Mouse (Mus musculus): Measurements from ENCODE around the gene Foxred1. TPM values are rescaled to one million over a fixed set of nuclear protein-coding genes. Genes with fewer than 3 reads are reported as not detected.
A peak's percentile ranks its signal among the peaks of the same experiment; 100 is the strongest.

Foxred1 gene
- polyA plus RNA-seq, 1 experiment from 2014 or later, result 62.2 TPM

- no peaks in the 10 kb centered on the region for H3K9me3 ChIP-seq (replicated peaks)
- H3K9ac ChIP-seq, result no peak overlapping the region
- peak; percentile 57; the same call in 1 of the 2 replicates for ATAC-seq (ENCODE audit: insufficient number of reproducible peaks, low FRiP score)
- H3K36me3 ChIP-seq, result peaks cover 22% of the 10 kb centered on the region
- H3K4me2 ChIP-seq, result no peak overlapping the region
- no peak overlapping the region for H3K27ac ChIP-seq (ENCODE audit: poor library complexity, severe bottlenecking)
- 29% methylated on average over 3 of the region's 3 CpGs for whole genome bisulfite sequencing
- no peaks in the 10 kb centered on the region for H3K4me1 ChIP-seq (replicated peaks)
- no peak overlapping the region for H3K4me3 ChIP-seq
- H3K27me3 ChIP-seq (replicated peaks), result no peaks in the 10 kb centered on the region
Measured at GRCm38 (mm10) chr9:35166144-35166797, 44.6 kb downstream of the Foxred1 start.

- ATAC-seq (ENCODE audit: insufficient number of reproducible peaks, low FRiP score), result no peak
- Histone ChIP-seq H3K27me3 (replicated peaks) (no peaks in the 10 kb centered on the region), H3K9ac (no peak overlapping the region), H3K9me3 (replicated peaks) (no peaks in the 10 kb centered on the region), H3K4me2 (no peak overlapping the region), H3K27ac (ENCODE audit: poor library complexity, severe bottlenecking) (no peak overlapping the region), H3K4me1 (replicated peaks) (0 out of 2 replicates have a peak, but pooled peaks cover 3% of the 10 kb centered on the region), H3K36me3 (peaks cover 8% of the 10 kb centered on the region; the same call in 1 of the 2 replicates), H3K4me3 (no peak overlapping the region)
- WGBS, result 62% methylated on average over 5 of the region's 5 CpGs
Measured at GRCm38 (mm10) chr9:35164142-35164874, 46.5 kb downstream of the Foxred1 start.

GRCm38 (mm10) chr9:35163011-35163690 is 47.7 kb downstream of the Foxred1 start:
- Histone ChIP-seq H3K9ac (no peak overlapping the region), H3K9me3 (replicated peaks) (no peaks in the 10 kb centered on the region), H3K36me3 (peaks cover 7% of the 10 kb centered on the region; the same call in 1 of the 2 replicates), H3K27me3 (replicated peaks) (no peaks in the 10 kb centered on the region), H3K4me2 (no peak overlapping the region), H3K27ac (ENCODE audit: poor library complexity, severe bottlenecking) (no peak overlapping the region), H3K4me3 (no peak overlapping the region), H3K4me1 (replicated peaks) (0 out of 2 replicates have a peak, but pooled peaks cover 3% of the 10 kb centered on the region)
- no peak for ATAC-seq (ENCODE audit: insufficient number of reproducible peaks, low FRiP score)
- 83% methylated on average over 11 of the region's 11 CpGs for WGBS

GRCm38 (mm10) chr9:35161721-35162120 is 49.1 kb downstream of the Foxred1 start:
- Histone ChIP-seq H3K9me3 (replicated peaks) (no peaks in the 10 kb centered on the region), H3K36me3 (peaks cover 4% of the 10 kb centered on the region; the same call in 1 of the 2 replicates), H3K4me2 (no peak overlapping the region), H3K27me3 (replicated peaks) (no peaks in the 10 kb centered on the region), H3K4me3 (no peak overlapping the region), H3K9ac (no peak overlapping the region), H3K4me1 (replicated peaks) (peaks cover 4% of the 10 kb centered on the region; the same call in 1 of the 2 replicates), H3K27ac (ENCODE audit: poor library complexity, severe bottlenecking) (no peak overlapping the region)
- no peak for ATAC-seq (ENCODE audit: insufficient number of reproducible peaks, low FRiP score)
- 85% methylated on average over 7 of the region's 7 CpGs for WGBS

- Histone ChIP-seq H3K27ac (ENCODE audit: poor library complexity, severe bottlenecking) (no peak overlapping the region), H3K9ac (no peak overlapping the region), H3K27me3 (replicated peaks) (no peaks in the 10 kb centered on the region), H3K4me3 (no peak overlapping the region), H3K4me1 (replicated peaks) (peaks cover 14% of the 10 kb centered on the region; the same call in 1 of the 2 replicates), H3K4me2 (no peak overlapping the region), H3K36me3 (peaks cover 4% of the 10 kb centered on the region; the same call in 1 of the 2 replicates), H3K9me3 (replicated peaks) (no peaks in the 10 kb centered on the region)
- no peak for ATAC-seq (ENCODE audit: insufficient number of reproducible peaks, low FRiP score)
- WGBS, result 59% methylated on average over 2 of the region's 2 CpGs
Measured at GRCm38 (mm10) chr9:35160662-35161061, 50.2 kb downstream of the Foxred1 start.

GRCm38 (mm10) chr9:35158477-35158876 is 52.4 kb downstream of the Foxred1 start:
- H3K27me3 ChIP-seq (replicated peaks), result no peaks in the 10 kb centered on the region
- H3K4me1 ChIP-seq (replicated peaks), result peaks cover 14% of the 10 kb centered on the region; the same call in 1 of the 2 replicates
- H3K4me2 ChIP-seq, result no peak overlapping the region
- no peak for ATAC-seq (ENCODE audit: insufficient number of reproducible peaks, low FRiP score)
- 87% methylated on average over 3 of the region's 3 CpGs for WGBS
- no peaks in the 10 kb centered on the region for H3K36me3 ChIP-seq
- H3K27ac ChIP-seq (ENCODE audit: poor library complexity, severe bottlenecking), result no peak overlapping the region
- no peak overlapping the region for H3K4me3 ChIP-seq
- H3K9ac ChIP-seq, result no peak overlapping the region
- H3K9me3 ChIP-seq (replicated peaks), result no peaks in the 10 kb centered on the region

- no peak overlapping the region for H3K4me3 ChIP-seq
- ATAC-seq (ENCODE audit: insufficient number of reproducible peaks, low FRiP score), result no peak
- H3K4me2 ChIP-seq, result no peak overlapping the region
- no peaks in the 10 kb centered on the region for H3K36me3 ChIP-seq
- peaks cover 14% of the 10 kb centered on the region; the same call in 1 of the 2 replicates for H3K4me1 ChIP-seq (replicated peaks)
- H3K27me3 ChIP-seq (replicated peaks), result no peaks in the 10 kb centered on the region
- no peak overlapping the region for H3K9ac ChIP-seq
- H3K9me3 ChIP-seq (replicated peaks), result no peaks in the 10 kb centered on the region
- no peak overlapping the region for H3K27ac ChIP-seq (ENCODE audit: poor library complexity, severe bottlenecking)
- 78% methylated on average over 4 of the region's 4 CpGs for WGBS
Measured at GRCm38 (mm10) chr9:35156862-35157261, 54.0 kb downstream of the Foxred1 start.

- ATAC-seq (ENCODE audit: insufficient number of reproducible peaks, low FRiP score), result no peak
Measured at GRCm38 (mm10) chr9:35156002-35156710, 54.7 kb downstream of the Foxred1 start.

More at GRCm38 (mm10) chr9:35156002-35156710, 54.7 kb downstream of the Foxred1 start:
- Histone ChIP-seq H3K9me3 (replicated peaks) (no peaks in the 10 kb centered on the region), H3K4me3 (no peak overlapping the region), H3K9ac (no peak overlapping the region), H3K27ac (ENCODE audit: poor library complexity, severe bottlenecking) (no peak overlapping the region), H3K4me2 (no peak overlapping the region), H3K36me3 (no peaks in the 10 kb centered on the region), H3K27me3 (replicated peaks) (no peaks in the 10 kb centered on the region), H3K4me1 (replicated peaks) (peaks cover 14% of the 10 kb centered on the region; the same call in 1 of the 2 replicates)
- 83% methylated on average over 5 of the region's 5 CpGs for WGBS
